Mouse (Mus musculus): Measurements from ENCODE around the gene Tmco3. TPM values are rescaled to one million over a fixed set of nuclear protein-coding genes. Genes with fewer than 3 reads are reported as not detected.
A peak's percentile ranks its signal among the peaks of the same experiment; 100 is the strongest.

The Tmco3 gene
- polyA plus RNA-seq (2015; fragmentation: Nextera tagmentation; extraction: Ambion mirVana): 45.1 and 54.1 TPM in 2 replicates

DNA sequence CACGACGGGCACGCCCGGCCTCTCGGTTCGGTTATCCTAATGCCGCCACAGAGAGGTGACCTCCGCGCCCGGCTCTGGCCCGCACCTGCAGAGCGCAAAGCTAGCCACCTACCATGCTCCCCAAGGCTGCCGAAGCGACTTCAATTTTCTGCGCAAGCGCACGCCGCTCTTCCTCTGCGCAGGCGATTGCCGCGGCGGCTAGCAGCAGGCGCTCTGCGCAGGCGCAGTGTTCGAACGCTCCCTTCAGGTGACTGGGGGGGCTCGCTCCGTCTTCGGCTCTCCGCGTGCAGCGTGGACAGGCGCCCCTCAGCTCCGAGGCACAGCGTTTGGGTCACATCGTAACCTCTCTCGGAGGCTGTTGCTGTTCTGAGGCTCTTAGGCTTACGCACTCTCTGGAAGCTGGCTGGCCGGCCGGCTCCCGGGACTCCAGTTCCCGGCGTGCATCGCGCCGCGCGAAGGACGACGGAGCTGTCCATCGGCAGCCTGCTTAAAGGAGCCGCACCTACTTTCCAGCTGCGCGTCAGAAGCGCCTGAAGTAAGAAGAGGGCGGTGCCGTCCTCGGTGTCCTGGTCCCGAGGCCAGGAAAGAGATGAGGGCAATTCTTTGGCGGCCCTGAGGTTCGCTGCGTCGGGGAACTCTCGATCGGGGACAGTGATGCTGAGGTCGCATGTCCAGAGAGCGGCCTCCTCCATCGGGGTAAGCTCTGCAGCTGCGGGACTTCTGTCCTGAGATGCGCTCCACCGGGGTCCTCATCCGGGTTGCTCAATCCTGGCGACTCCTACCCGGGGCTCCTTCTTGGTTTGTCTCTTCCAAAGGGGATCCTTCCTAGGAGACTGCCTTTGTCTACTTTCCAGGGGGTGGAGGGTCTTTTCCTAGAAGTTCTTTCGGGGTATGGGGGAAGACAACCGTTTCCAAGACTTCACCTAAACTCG lies at the start of gene Tmco3, which contains the start of gene Dcun1d2:
TSS of gene Tmco3 (plus strand) at position 499 of the 932 bp plus-strand sequence.
TSS of gene Dcun1d2 (minus strand) at position 440 of the 932 bp plus-strand sequence.
- under 1% methylated on average over 79 of the region's 79 CpGs for WGBS
- H3K4me2 ChIP-seq (ENCODE audit: low read length): peak within 1 kb of the TSS; percentile 95
- H3K27me3 ChIP-seq (ENCODE audit: control insufficient read depth, insufficient read depth, low read depth, low read length): no peaks in the 10 kb centered on the region
- ATAC-seq: peak; percentile 95
- peak within 1 kb of the TSS; percentile 93 for H3K27ac ChIP-seq (ENCODE audit: low read length)
- peak within 1 kb of the TSS; percentile 76 for H3K4me3 ChIP-seq (ENCODE audit: low read depth, low read length)
- peaks cover 4% of the 10 kb centered on the region; the same call in 1 of the 2 replicates for H3K36me3 ChIP-seq (ENCODE audit: control insufficient read depth, insufficient read depth, low read length)
- peaks cover 23% of the 10 kb centered on the region for H3K4me1 ChIP-seq (ENCODE audit: control insufficient read depth, insufficient read depth, low read length)
- no peaks in the 10 kb centered on the region for H3K9me3 ChIP-seq (replicated peaks; ENCODE audit: control insufficient read depth, low read length, poor library complexity, severe bottlenecking)
- H3K9ac ChIP-seq (ENCODE audit: low read depth, low read length): peak within 1 kb of the TSS; percentile 74

DNA sequence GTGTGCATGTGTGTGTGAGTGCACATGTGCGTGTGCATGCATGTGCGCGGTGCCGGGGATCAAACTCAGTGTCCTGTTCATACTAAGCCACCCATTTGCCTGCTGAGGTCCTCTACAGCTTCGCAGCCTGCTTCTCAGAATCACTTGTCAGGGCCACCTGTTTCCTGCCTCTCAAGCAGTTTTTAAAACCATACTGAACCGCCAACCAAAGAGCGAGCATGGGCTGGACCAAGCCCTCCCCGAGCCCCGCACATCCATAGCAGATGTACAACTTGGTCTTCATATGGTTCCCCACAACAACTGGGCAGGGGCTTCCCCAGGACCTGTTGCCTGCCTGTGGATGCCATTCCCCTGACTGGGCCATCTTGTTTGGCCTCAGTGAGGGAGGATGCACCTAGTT lies 47.9 kb upstream of the Tmco3 start:
- Histone ChIP-seq H3K4me3 (ENCODE audit: low read depth, low read length) (no peak overlapping the region), H3K9me3 (replicated peaks; ENCODE audit: control insufficient read depth, low read length, poor library complexity, severe bottlenecking) (no peaks in the 10 kb centered on the region), H3K4me2 (ENCODE audit: low read length) (no peak overlapping the region), H3K27ac (ENCODE audit: low read length) (no peak overlapping the region), H3K27me3 (ENCODE audit: control insufficient read depth, insufficient read depth, low read depth, low read length) (no peaks in the 10 kb centered on the region), H3K4me1 (ENCODE audit: control insufficient read depth, insufficient read depth, low read length) (no peaks in the 10 kb centered on the region), H3K9ac (ENCODE audit: low read depth, low read length) (no peak overlapping the region), H3K36me3 (ENCODE audit: control insufficient read depth, insufficient read depth, low read length) (no peaks in the 10 kb centered on the region)
- no peak for ATAC-seq
- WGBS: 90% methylated on average over 9 of the region's 9 CpGs

DNA sequence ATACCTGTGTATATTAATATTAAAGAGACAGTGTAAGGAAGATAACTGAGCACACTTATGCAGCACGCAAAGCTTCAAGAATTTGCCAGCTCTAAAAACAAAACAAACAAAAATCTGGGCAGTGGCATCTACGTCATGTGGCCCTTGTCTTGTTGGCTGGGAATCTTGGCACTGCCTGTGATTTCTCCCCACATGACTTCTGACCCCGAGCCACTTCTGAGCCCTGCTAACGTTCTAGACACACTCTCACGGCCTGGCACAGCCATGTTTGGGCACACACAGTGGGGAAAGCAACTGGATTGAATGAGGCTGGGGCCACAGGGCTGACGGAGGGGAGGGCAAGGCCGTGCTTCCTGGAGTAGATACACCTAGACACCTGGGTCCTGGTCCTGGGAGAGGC lies 47.3 kb upstream of the Tmco3 start:
- 82% methylated on average over 7 of the region's 7 CpGs for WGBS
- no peak for ATAC-seq
- Histone ChIP-seq H3K4me1 (ENCODE audit: control insufficient read depth, insufficient read depth, low read length) (no peaks in the 10 kb centered on the region), H3K4me3 (ENCODE audit: low read depth, low read length) (no peak overlapping the region), H3K4me2 (ENCODE audit: low read length) (no peak overlapping the region), H3K9me3 (replicated peaks; ENCODE audit: control insufficient read depth, low read length, poor library complexity, severe bottlenecking) (no peaks in the 10 kb centered on the region), H3K27me3 (ENCODE audit: control insufficient read depth, insufficient read depth, low read depth, low read length) (no peaks in the 10 kb centered on the region), H3K36me3 (ENCODE audit: control insufficient read depth, insufficient read depth, low read length) (no peaks in the 10 kb centered on the region), H3K9ac (ENCODE audit: low read depth, low read length) (no peak overlapping the region), H3K27ac (ENCODE audit: low read length) (no peak overlapping the region)

DNA sequence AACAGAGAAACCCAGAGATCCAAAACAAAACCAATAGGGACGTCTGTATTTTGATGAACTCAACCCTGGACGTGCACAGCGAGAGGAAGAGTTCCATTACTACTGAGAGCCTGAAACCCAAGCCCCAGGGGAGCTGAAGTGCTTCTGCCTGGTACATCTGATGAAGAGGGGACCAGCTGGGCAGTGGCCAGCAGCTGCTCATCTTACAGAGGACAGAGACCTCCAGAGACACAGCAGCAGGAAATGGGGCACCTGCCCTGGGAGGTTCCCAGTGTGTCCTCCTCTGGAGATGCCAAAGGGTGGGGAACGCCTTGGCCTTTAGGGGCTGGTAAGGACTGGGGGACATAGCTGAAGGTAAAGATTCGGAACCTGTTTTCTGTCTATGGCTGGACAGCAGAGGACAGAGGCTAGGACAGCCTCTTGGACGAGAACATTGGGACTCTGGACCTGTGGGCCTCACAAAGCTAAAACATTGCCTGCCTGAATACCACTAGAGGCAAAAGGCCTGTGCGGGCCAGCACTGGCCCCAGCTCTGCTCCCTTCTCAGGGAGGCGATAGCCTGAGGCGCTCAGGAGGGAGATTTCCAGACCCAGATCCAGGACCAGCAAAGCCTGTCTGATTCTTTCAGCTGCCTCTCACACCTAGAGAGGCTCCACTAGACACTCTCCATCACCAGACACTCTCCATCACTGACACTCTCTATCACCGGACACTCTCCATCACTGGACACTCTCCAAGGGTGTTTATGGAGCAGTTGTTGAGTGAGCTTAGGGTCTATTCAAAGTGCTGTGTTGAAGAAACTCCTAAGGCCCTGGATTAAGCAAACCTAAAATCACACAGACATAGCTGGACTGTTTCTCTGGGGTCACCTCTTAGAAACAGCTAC lies 44.8 kb upstream of the Tmco3 start:
- Histone ChIP-seq H3K27ac (ENCODE audit: low read length) (no peak overlapping the region), H3K4me2 (ENCODE audit: low read length) (no peak overlapping the region), H3K27me3 (ENCODE audit: control insufficient read depth, insufficient read depth, low read depth, low read length) (no peaks in the 10 kb centered on the region), H3K9me3 (replicated peaks; ENCODE audit: control insufficient read depth, low read length, poor library complexity, severe bottlenecking) (no peaks in the 10 kb centered on the region), H3K4me3 (ENCODE audit: low read depth, low read length) (no peak overlapping the region), H3K4me1 (ENCODE audit: control insufficient read depth, insufficient read depth, low read length) (no peaks in the 10 kb centered on the region), H3K9ac (ENCODE audit: low read depth, low read length) (no peak overlapping the region), H3K36me3 (ENCODE audit: control insufficient read depth, insufficient read depth, low read length) (no peaks in the 10 kb centered on the region)
- ATAC-seq: no peak
- WGBS: 84% methylated on average over 10 of the region's 10 CpGs

DNA sequence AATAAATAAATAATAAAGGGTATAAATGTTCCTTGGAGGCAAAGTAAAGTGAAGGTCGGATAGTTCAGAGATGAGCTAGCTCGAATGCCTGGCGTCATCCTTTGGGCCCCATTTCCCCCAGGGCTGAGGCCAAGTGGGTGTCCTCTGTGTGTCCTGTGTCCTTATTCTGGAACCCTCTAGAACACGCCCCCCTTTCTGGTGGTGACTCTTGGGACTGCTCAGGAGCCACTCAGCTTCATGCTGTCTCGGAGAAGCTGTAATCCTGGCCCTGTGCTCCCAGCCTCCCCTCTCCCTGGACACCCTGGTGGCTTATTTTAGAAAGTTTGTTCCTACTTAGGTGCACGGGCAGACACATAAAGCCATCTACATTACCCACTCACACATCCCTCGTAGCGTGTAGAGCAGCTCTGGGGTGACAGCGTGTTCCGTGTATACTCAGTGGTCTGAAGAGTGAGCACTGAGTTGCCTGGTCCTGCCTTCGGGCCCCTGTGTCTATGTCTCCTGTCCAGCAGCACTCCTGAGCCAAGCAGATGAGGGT lies 43.6 kb upstream of the Tmco3 start:
- Histone ChIP-seq H3K27me3 (ENCODE audit: control insufficient read depth, insufficient read depth, low read depth, low read length) (no peaks in the 10 kb centered on the region), H3K27ac (ENCODE audit: low read length) (no peak overlapping the region), H3K4me1 (ENCODE audit: control insufficient read depth, insufficient read depth, low read length) (no peaks in the 10 kb centered on the region), H3K9me3 (replicated peaks; ENCODE audit: control insufficient read depth, low read length, poor library complexity, severe bottlenecking) (no peaks in the 10 kb centered on the region), H3K4me2 (ENCODE audit: low read length) (no peak overlapping the region), H3K36me3 (ENCODE audit: control insufficient read depth, insufficient read depth, low read length) (no peaks in the 10 kb centered on the region), H3K4me3 (ENCODE audit: low read depth, low read length) (no peak overlapping the region), H3K9ac (ENCODE audit: low read depth, low read length) (no peak overlapping the region)
- 91% methylated on average over 11 of the region's 11 CpGs for WGBS
- ATAC-seq: no peak

DNA sequence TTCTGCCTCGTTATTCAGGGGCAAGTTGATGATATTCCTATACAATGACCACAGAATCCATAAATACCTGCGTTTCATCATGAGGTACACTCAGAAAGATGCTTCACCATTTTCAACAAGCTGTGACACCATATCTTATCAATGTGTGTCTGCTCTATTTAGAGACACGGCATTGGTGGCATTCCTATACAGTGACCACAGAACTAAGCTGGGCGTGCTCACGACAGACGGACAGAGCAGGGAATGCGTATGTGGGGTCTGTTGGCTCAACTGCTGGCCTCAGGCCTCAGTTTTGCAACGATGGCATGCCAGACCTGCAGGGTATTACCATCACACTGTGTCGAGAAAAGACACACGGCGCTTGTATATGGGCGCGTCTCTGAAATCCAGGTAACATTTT lies 35.2 kb upstream of the Tmco3 start:
- Histone ChIP-seq H3K9ac (ENCODE audit: low read depth, low read length) (no peak overlapping the region), H3K4me2 (ENCODE audit: low read length) (no peak overlapping the region), H3K9me3 (replicated peaks; ENCODE audit: control insufficient read depth, low read length, poor library complexity, severe bottlenecking) (no peaks in the 10 kb centered on the region), H3K4me1 (ENCODE audit: control insufficient read depth, insufficient read depth, low read length) (no peaks in the 10 kb centered on the region), H3K27me3 (ENCODE audit: control insufficient read depth, insufficient read depth, low read depth, low read length) (no peaks in the 10 kb centered on the region), H3K27ac (ENCODE audit: low read length) (no peak overlapping the region), H3K36me3 (ENCODE audit: control insufficient read depth, insufficient read depth, low read length) (peaks cover 14% of the 10 kb centered on the region), H3K4me3 (ENCODE audit: low read depth, low read length) (no peak overlapping the region)
- no peak for ATAC-seq
- WGBS: 94% methylated on average over 13 of the region's 13 CpGs

DNA sequence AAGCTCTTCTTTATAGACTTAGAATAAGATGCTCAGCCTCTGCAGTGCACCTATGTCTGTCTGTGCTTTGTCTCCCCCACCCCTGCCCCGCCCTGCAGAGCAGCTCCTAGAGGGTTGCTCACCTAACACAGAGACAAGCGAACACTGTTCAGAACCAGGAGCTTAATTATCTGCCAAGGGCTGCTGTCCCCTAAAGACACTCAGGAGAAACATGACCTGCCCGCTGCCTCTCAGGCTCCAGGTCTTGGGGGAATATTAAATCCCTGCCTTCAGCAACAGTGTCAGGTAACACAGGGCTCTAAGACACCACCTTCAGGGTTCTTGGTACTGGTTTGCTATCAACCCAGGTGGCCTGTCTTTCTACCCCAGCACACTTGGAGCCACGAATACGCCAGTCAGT lies 34.6 kb upstream of the Tmco3 start:
- 86% methylated on average over 5 of the region's 5 CpGs for WGBS
- no peak overlapping the region for H3K4me3 ChIP-seq (ENCODE audit: low read depth, low read length)
- no peaks in the 10 kb centered on the region for H3K27me3 ChIP-seq (ENCODE audit: control insufficient read depth, insufficient read depth, low read depth, low read length)
- no peak overlapping the region for H3K27ac ChIP-seq (ENCODE audit: low read length)
- ATAC-seq: no peak
- H3K4me2 ChIP-seq (ENCODE audit: low read length): no peak overlapping the region
- no peak overlapping the region for H3K9ac ChIP-seq (ENCODE audit: low read depth, low read length)
- peaks cover 16% of the 10 kb centered on the region for H3K36me3 ChIP-seq (ENCODE audit: control insufficient read depth, insufficient read depth, low read length)
- H3K4me1 ChIP-seq (ENCODE audit: control insufficient read depth, insufficient read depth, low read length): no peaks in the 10 kb centered on the region
- H3K9me3 ChIP-seq (replicated peaks; ENCODE audit: control insufficient read depth, low read length, poor library complexity, severe bottlenecking): no peaks in the 10 kb centered on the region

DNA sequence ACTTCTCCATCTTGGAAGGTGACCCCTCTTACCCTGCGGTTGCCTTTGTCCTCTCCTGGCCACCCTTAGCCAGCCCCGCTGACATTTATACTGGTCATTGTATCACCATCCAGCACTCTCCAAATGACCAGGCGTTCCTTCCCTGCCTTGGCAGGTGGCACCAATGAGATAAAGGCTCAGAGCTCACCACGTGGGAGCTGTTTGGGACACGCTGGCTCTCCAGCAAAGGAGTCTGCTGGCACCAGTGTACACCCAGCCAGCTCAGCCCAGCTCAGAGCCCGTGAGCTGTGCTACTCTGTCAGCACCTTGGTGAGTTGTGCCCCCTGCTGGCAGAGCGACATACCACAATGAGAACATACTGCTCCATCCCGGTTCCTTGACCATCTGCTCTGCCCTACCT lies 34.0 kb upstream of the Tmco3 start, which contains the start of gene Adprhl1:
TSS of gene Adprhl1 (minus strand) at position 144 of the 400 bp plus-strand sequence.
- no peak within 1 kb of the TSS for H3K4me2 ChIP-seq (ENCODE audit: low read length)
- H3K9ac ChIP-seq (ENCODE audit: low read depth, low read length): no peak within 1 kb of the TSS
- H3K4me3 ChIP-seq (ENCODE audit: low read depth, low read length): no peak within 1 kb of the TSS
- H3K27me3 ChIP-seq (ENCODE audit: control insufficient read depth, insufficient read depth, low read depth, low read length): no peaks in the 10 kb centered on the region
- ATAC-seq: peak; percentile 67
- WGBS: 36% methylated on average over 8 of the region's 8 CpGs
- H3K4me1 ChIP-seq (ENCODE audit: control insufficient read depth, insufficient read depth, low read length): no peaks in the 10 kb centered on the region
- peaks cover 16% of the 10 kb centered on the region for H3K36me3 ChIP-seq (ENCODE audit: control insufficient read depth, insufficient read depth, low read length)
- H3K27ac ChIP-seq (ENCODE audit: low read length): no peak within 1 kb of the TSS
- H3K9me3 ChIP-seq (replicated peaks; ENCODE audit: control insufficient read depth, low read length, poor library complexity, severe bottlenecking): no peaks in the 10 kb centered on the region

All from midbrain, embryonic 16.5 days (tissue).